Mouse (Mus musculus) limb, embryonic 10.5 days (tissue): Measurements from ENCODE around the gene Zdhhc7. TPM values are rescaled to one million over a fixed set of nuclear protein-coding genes. Genes with fewer than 3 reads are reported as not detected.

ENCODE experiments used
- DNase-seq: peaks from one replicate; pipeline ENCODE4 v3.0.0-alpha.2; 2017; ENCODE audit warnings: low spot score
- H3K27ac ChIP-seq: fragments of 300-500 bp; sonication (generic); 2 replicates; pipeline ENCODE4 v1.5.1; 2016; ENCODE audit warnings: mild to moderate bottlenecking
- H3K27me3 ChIP-seq: fragments of 300-500 bp; sonication (generic); 2 replicates; pipeline ENCODE4 v1.6.1; 2016; ENCODE audit warnings: low read depth, mild to moderate bottlenecking; ENCODE audit not compliant: poor library complexity, severe bottlenecking
- H3K36me3 ChIP-seq: fragments of 300-500 bp; sonication (generic); 2 replicates; pipeline ENCODE4 v1.6.1; 2016; ENCODE audit warnings: mild to moderate bottlenecking, moderate library complexity
- H3K4me1 ChIP-seq: fragments of 300-500 bp; sonication (generic); 2 replicates; pipeline ENCODE4 v1.6.1; 2016
- H3K4me3 ChIP-seq: fragments of 300-500 bp; sonication (generic); 2 replicates; pipeline ENCODE4 v1.5.1; 2016; ENCODE audit warnings: mild to moderate bottlenecking, moderate library complexity
- H3K9me3 ChIP-seq: fragments of 300-500 bp; sonication (generic); replicated peaks from 2 replicates; pipeline ENCODE4 v1.6.1; 2016; ENCODE audit warnings: mild to moderate bottlenecking
- WGBS: fragments of 180-500 bp; shearing (Covaris S2); methylation state at CpG from one replicate; pipeline ENCODE4 v1.1.7; 2016; 5-methylcytosine and 5-hydroxymethylcytosine counted together
- polyA plus RNA-seq: library from polyadenylated mRNA; unstranded; fragments of >200 nt; fragmentation: Nextera tagmentation; extraction: Ambion mirVana; gene quantifications from 2 replicates; pipeline ENCODE4 v1.2.1, GENCODE M21; 2016

The Zdhhc7 gene
- polyA plus RNA-seq, 1 experiment from 2014 or later, result 32.4 TPM

GRCm38 (mm10) chr8:120037199-120037598, 64.1 kb downstream of the Zdhhc7 start:
- 89% methylated on average over 15 of the region's 15 CpGs for WGBS
- Histone ChIP-seq H3K27ac (no peak overlapping the region), H3K9me3 (no peaks in the 10 kb centered on the region), H3K36me3 (no peaks in the 10 kb centered on the region), H3K4me3 (no peak overlapping the region), H3K27me3 (no peaks in the 10 kb centered on the region), H3K4me1 (peaks cover 44% of the 10 kb centered on the region)
- DNase-seq, result no peak

DNA sequence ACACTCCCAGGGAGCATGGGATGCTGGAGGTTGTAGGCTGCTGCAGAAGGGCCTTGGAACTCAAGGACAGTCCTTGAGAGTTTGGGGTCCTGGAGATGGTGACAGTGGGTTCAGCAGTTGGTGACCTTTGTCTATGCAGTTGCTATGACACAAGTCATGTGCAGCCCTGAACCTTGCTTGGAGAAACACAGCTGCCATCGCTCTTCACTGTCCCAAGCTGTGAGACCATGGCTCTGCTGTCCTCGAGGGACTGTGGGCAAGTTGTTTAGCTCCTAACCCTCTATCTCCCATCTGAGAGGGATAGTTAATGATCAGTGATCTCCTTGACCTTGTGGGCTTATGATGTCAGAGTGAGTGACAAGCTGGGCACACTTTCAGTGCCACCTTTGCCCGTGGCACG, 64.7 kb downstream of the Zdhhc7 start:
- Histone ChIP-seq H3K9me3 (no peaks in the 10 kb centered on the region), H3K36me3 (no peaks in the 10 kb centered on the region), H3K27ac (peak overlapping the region; percentile 44; the same call in 1 of the 2 replicates), H3K27me3 (no peaks in the 10 kb centered on the region), H3K4me3 (no peak overlapping the region), H3K4me1 (peaks cover 47% of the 10 kb centered on the region)
- 83% methylated on average over 4 of the region's 4 CpGs for WGBS
- DNase-seq, result no peak

DNA sequence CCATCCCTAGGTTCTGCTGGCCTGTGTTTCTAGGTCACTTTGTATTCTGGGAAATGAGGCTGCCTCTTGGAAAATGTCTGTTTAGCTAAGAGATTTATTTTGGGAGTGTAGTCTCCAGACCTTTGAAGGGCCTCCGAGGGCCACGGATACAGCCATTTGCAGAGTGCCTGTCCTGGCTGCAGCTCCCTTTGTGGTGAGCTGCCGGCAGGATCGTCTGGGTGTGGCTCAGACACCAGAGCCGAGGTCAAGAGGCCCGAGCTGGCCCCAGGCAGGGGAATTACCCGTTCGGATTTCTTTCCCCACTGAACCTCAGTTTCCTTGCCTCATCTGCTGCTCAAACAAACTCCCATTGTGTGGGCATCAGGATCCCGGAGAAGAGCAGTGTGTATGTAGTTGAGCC, 65.2 kb downstream of the Zdhhc7 start:
- Histone ChIP-seq H3K4me1 (peaks cover 51% of the 10 kb centered on the region), H3K4me3 (no peak overlapping the region), H3K27me3 (no peaks in the 10 kb centered on the region), H3K36me3 (no peaks in the 10 kb centered on the region), H3K27ac (peak overlapping the region; percentile 44), H3K9me3 (no peaks in the 10 kb centered on the region)
- no peak for DNase-seq
- WGBS, result 20% methylated on average over 9 of the region's 9 CpGs

- Histone ChIP-seq H3K4me1 (peaks cover 54% of the 10 kb centered on the region), H3K4me3 (no peak overlapping the region), H3K36me3 (no peaks in the 10 kb centered on the region), H3K27me3 (no peaks in the 10 kb centered on the region), H3K9me3 (no peaks in the 10 kb centered on the region), H3K27ac (peak overlapping the region; percentile 76; the same call in 1 of the 2 replicates)
- WGBS, result 54% methylated on average over 6 of the region's 6 CpGs
- DNase-seq, result no peak
Observed at GRCm38 (mm10) chr8:120034471-120034870, 66.8 kb downstream of the Zdhhc7 start.

GRCm38 (mm10) chr8:120032549-120033208, 68.6 kb downstream of the Zdhhc7 start:
- no peak for DNase-seq
- Histone ChIP-seq H3K4me3 (no peak overlapping the region), H3K27me3 (no peaks in the 10 kb centered on the region), H3K4me1 (peaks cover 57% of the 10 kb centered on the region), H3K27ac (peak overlapping the region; percentile 70), H3K9me3 (no peaks in the 10 kb centered on the region), H3K36me3 (no peaks in the 10 kb centered on the region)
- WGBS, result 90% methylated on average over 5 of the region's 5 CpGs

Other genes starting within 250 kb of the Zdhhc7 start
- gene Klhl36, start 239.2 kb downstream of the Zdhhc7 start, polyA plus RNA-seq, result 7.2 and 7.9 TPM in 2 replicates
- gene Usp10, start 191.1 kb downstream of the Zdhhc7 start, polyA plus RNA-seq, result 226 and 235 TPM in 2 replicates
- 2.3 and 2.5 TPM in 2 replicates for gene Gm20388, start 190.6 kb downstream of the Zdhhc7 start, polyA plus RNA-seq
- gene Crispld2, start 109.0 kb downstream of the Zdhhc7 start, polyA plus RNA-seq, result 5.0 and 6.1 TPM in 2 replicates
- gene 6430548M08Rik, start 12.7 kb upstream of the Zdhhc7 start, polyA plus RNA-seq, result 1.7 and 2.2 TPM in 2 replicates
- 0.16 TPM in 1 of 2 replicates, not detected in the other for gene Fam92b, start 76.0 kb upstream of the Zdhhc7 start, polyA plus RNA-seq
- 6.7 and 8.1 TPM in 2 replicates for gene Gse1, start 127.0 kb upstream of the Zdhhc7 start, polyA plus RNA-seq